In the genomic region with DNA sequence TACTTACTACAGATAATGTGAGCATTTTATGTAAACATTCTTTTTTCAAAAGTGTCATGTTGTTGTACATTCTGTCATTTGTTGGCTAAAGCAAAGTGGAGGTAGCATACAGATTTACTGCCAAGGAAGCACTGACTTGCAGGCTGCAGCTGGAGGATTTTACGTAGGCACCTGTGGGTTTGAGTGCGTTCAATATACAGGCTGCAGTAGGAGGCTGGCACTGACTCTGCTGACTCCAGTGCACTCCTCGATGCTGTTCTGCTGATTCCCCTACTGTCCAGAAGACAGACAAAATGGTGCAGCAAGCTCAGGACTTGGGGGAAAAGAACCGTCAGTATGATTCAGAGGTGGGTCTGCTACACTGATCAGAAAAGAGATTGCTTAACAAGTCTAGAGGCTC, we compare ENCODE assay signal across 11 mouse cellular contexts.
"Had no signal": no experiment of that assay in that cellular context is flagged by ENCODE, and none has a peak within 500 bp of the region (broad histone marks: within the 10 kb centered on the region; RNA-seq: fewer than 3 reads in every experiment).

No protein-coding gene starts in this region.

- H3K27ac ChIP-seq: hindbrain, postnatal 0 days; limb, embryonic 15.5 days; liver, embryonic 14.5 days; midbrain, embryonic 12.5 days; stomach, postnatal 0 days had no signal

- H3K4me1 ChIP-seq: limb, embryonic 15.5 days; midbrain, embryonic 12.5 days had no signal

- H3K27me3 ChIP-seq: limb, embryonic 15.5 days; midbrain, embryonic 12.5 days had no signal

- DNase-seq: kidney, adult 11 months; kidney, postnatal 25 days; layer of hippocampus, postnatal 36 days; lung, adult 18-20 months; right cerebral cortex, postnatal 14 days; thymus, postnatal 4 days had no signal

- H3K4me3 ChIP-seq: limb, embryonic 15.5 days; midbrain, embryonic 12.5 days had no signal

- H3K9ac ChIP-seq: limb, embryonic 15.5 days; liver, embryonic 14.5 days; midbrain, embryonic 12.5 days had no signal

- H3K4me2 ChIP-seq: limb, embryonic 15.5 days; midbrain, embryonic 12.5 days had no signal

- H3K9me3 ChIP-seq: limb, embryonic 15.5 days; midbrain, embryonic 12.5 days had no signal

- H3K36me3 ChIP-seq: limb, embryonic 15.5 days; midbrain, embryonic 12.5 days had no signal

- ATAC-seq: hindbrain, postnatal 0 days had no signal
